Mouse (Mus musculus) kidney, postnatal 4 days (tissue): ENCODE measurements around the gene Magi2.

ENCODE experiments used
- DNase-seq, 2 experiments: peaks; one replicate each; pipeline ENCODE4 v3.0.0; 2021; ENCODE audit warnings: mixed read lengths in 2 of 2

The Magi2 gene

DNA sequence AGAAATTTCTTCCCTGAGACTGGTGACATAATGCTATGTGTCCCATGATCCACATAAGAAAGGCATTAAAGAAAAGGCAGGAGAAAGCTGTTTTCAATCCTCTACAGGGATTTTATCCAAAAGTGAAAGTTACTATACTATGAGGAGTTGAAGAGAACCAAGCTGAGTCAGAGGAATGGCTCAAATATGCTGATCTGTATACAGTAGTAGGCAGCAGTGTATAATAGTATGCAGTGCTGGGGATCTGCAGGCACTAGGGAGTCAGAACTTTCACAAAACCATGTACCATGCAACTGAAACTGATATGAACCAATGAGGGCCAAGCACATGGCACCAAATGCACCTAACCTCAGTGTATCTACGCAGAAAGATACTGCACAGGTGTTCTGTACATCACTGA is 855.5 kb downstream of the Magi2 start:
- no peak for DNase-seq

- DNase-seq = no peak
Measured at GRCm38 (mm10) chr5:20087083-20087482, 860.2 kb downstream of the Magi2 start.

DNA sequence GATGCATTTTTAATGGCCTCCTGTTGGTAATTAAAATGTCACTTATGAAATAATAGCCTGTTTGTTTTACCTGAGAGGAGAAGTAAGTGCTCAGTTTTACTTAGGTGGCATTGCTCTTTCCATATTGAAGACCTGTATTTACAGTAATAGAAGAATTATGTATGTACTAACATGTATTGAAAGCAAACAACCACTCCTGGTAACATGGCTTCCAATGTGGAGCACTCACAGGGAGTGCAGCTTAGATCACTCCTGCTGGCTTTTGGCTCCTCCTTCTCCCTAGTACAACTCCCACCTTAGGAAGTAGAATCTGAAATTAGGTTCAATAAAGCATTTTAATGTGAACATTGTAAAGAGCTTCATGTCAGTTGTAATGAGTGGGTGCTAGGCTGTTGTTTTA is 877.0 kb downstream of the Magi2 start:
- no peak for DNase-seq

- no peak for DNase-seq
Measured at GRCm38 (mm10) chr5:20104496-20104895, 877.7 kb downstream of the Magi2 start.

DNA sequence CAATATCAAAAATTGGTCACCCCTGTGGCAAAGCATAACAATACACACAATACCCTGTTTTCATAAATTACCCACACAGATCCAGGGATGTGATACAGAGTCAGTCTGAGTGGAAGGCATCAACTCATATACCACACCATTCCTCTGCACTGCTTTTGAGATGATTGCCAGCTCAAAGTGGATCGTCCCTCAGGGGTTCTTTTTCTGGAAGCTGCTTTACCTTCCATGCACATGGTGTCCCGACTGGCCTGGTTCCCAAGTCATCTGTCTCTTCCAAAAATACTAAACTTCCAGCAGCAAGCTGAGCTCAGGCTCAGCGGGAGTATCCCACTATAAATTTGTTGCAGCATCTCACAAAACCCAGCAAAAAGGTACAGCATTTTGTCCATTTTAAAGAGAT is 882.7 kb downstream of the Magi2 start:
- no peak for DNase-seq

- DNase-seq = no peak
Measured at GRCm38 (mm10) chr5:20117156-20117555, 890.3 kb downstream of the Magi2 start.

- no peak for DNase-seq
Measured at GRCm38 (mm10) chr5:20140235-20140634, 913.4 kb downstream of the Magi2 start.

GRCm38 (mm10) chr5:20140662-20141444 is 914.0 kb downstream of the Magi2 start:
- peak; percentile 4 to 27 for DNase-seq

DNA sequence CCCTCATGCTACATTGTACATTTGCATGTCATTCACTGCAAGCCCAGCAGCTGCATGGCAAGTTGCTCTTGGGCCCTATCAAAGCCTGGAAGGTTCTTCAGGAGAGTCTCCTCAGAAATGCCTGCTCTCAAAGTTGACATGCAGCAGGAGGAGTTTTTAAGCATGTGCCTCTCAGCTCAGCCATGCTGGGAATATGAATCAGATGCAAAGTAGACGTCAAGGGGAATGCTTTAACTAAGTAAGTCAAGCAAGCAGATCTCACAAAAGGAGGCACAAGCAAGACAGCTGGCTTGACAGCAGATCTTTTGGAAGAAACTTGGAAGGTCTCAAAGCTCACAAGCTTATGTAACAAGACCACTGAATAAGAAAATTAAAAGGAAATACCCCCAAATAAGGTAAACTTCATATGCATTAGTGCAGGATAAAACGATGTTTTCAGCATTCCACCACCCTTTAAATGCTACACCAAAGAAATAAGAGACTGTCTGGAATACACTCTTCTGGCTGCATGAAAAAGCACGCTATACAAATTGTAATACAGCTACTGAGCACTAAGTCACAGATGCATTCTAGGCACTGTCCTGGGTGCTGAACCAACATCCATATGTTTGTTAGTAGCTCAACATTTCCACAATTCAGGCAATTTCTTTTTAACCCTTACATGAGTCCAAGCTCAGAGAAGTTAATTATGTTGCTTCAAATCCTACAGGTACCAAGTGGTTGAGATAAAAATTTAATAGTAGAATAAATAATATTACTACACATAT is 926.7 kb downstream of the Magi2 start:
- peak; percentile 54 to 55 for DNase-seq

DNA sequence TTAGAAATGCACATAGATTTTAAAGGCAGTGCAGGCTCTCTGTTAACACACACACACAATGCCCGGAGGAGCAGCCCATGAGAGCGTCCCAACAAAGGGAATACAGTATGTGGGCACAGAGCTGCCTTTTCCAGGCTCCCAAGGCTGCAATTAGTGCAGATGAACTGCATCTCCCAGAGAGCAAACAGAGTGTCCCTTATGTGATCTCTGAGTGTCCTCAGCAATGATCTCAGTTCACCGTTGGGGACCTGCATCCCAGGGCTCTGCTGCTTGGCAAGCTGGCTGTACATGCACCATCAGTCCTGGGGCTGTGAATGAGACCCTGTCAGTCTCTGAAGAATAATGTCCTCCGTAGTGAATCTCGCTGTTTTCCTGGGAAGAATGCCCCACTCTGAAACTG is 969.9 kb downstream of the Magi2 start:
- DNase-seq = no peak

GRCm38 (mm10) chr5:20197395-20197794 is 970.6 kb downstream of the Magi2 start:
- DNase-seq = no peak

- no peak for DNase-seq
Measured at GRCm38 (mm10) chr5:20201348-20201747, 974.5 kb downstream of the Magi2 start.

DNA sequence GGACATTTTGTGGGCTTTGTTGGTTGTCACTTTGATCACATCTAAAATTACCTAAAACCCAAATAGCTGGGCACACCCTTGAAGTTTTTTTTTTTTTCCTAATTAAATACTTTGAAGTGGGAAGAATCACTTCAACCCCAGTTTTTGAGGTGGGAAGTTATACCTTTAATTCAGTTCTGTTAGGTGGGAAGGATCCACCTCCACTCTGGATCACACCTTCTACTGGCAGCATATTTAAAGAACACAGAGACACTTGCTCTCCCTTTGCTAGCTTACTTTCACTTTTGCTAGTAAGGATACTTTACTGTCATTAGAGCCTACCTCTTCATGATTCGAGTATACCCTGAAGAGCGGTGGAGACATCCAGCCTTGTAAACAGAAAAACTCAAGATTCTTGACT is 981.3 kb downstream of the Magi2 start:
- no peak for DNase-seq

- no peak for DNase-seq
Measured at GRCm38 (mm10) chr5:20213299-20213698, 986.5 kb downstream of the Magi2 start.

DNA sequence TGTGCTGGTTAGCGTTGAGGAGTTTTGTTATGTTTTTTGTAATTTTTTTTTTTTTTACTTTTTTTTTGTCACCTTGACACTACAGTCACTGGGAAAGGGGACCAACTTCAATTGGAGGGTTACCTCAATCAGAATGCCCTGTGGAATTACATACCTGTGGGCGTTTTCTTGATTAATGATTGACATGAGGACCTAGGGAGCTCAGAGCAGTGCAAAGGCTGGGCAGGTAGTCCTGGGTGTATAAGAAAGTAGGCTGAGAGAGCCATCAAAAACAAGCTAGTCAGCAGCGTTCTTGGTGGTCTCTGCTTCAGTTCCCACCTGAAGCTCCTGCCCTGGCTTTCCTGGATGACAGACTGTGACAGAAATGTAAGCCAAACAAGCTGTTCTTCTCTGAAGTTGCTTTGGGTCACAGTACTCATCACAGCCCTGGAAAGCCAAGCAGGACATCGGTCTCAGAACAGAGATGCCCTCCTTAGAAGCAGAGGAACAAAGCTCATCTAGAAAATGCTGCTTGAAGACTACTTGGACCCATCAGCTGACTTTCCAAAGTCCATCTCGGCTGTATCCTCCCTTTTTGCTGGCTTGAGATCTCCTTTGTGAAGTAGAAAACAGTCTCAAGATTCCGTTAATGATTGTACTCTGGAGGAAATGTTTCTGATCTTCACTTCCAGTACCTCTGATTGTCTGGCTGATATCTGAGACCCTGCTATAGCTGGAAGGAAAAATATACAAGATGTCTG is 999.8 kb downstream of the Magi2 start:
- peak in 1 of 2 experiments; percentile 8 for DNase-seq

- DNase-seq = peak in 1 of 2 experiments; percentile 7
Measured at GRCm38 (mm10) chr5:20227912-20228762, 1001.3 kb downstream of the Magi2 start.

GRCm38 (mm10) chr5:20231908-20232307 is 1005.1 kb downstream of the Magi2 start:
- DNase-seq = no peak

GRCm38 (mm10) chr5:20241523-20241922 is 1014.7 kb downstream of the Magi2 start:
- no peak for DNase-seq

- DNase-seq = no peak
Measured at GRCm38 (mm10) chr5:20242496-20242895, 1015.7 kb downstream of the Magi2 start.

- DNase-seq = no peak
Measured at GRCm38 (mm10) chr5:20249382-20249781, 1022.5 kb downstream of the Magi2 start.

DNA sequence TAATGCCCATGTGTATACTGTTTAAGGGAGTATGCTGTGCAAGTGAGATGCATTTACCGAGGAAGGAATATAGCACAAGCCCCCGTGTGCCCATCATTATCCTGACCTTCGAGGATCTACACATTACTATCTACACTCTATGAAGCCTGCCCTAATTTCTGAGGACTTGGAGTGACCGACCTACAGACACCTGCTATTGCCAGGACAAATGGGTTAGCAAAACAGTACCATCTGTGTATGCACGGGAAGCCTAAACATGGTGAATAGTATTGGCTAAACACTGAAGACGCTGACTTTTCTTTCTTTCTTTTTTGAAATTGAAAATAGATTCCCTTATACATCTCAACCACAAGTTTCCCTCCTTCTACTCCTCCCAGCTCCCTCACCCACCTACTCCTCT is 1024.7 kb downstream of the Magi2 start:
- DNase-seq = no peak

GRCm38 (mm10) chr5:20256150-20256868 is 1029.5 kb downstream of the Magi2 start:
- no peak for DNase-seq
